Mouse (Mus musculus) liver, postnatal 0 days (tissue): Measurements from ENCODE around the gene Prss43.

ENCODE experiments used
- CTCF ChIP-seq: sonication (generic); IDR thresholded peaks from 2 replicates; pipeline ENCODE4 v1.5.1; 2016; ENCODE audit warnings: antibody characterized with exemption, low read depth
- EP300 ChIP-seq: IDR thresholded peaks from 2 replicates; pipeline ENCODE4 v1.6.1; 2016; ENCODE audit warnings: antibody characterized with exemption, low read depth, mild to moderate bottlenecking

GRCm38 (mm10) chr9:110783611-110784010 lies 42.9 kb upstream of the Prss43 start:
- no peak for TF ChIP-seq EP300
- no peak for TF ChIP-seq CTCF
